Mouse (Mus musculus): ENCODE measurements around the gene Ganab. TPM values are rescaled to one million over a fixed set of nuclear protein-coding genes. Genes with fewer than 3 reads are reported as not detected.
A peak's percentile ranks its signal among the peaks of the same experiment; 100 is the strongest.
"Not testable (repeated sequence)": the region's sequence is repeated elsewhere in the genome, so short reads cannot be mapped to it uniquely, and the experiment has no call there.

Gene Ganab
- polyA plus RNA-seq (2011; ENCODE audit: insufficient read length, low read depth, missing spikeins), result 176 and 190 TPM in 2 replicates

GRCm38 (mm10) chr19:8897865-8898495, at the start of gene Ganab:
Gene Ganab (plus strand): TSS chr19:8898071.
- Histone ChIP-seq H3K4me3 (ENCODE audit: insufficient read depth, low read length) (peak within 1 kb of the TSS; percentile 87), H3K4me1 (ENCODE audit: control insufficient read depth, insufficient read depth, low read length) (peaks cover 3% of the 10 kb centered on the region), H3K27ac (ENCODE audit: insufficient read depth, low read length) (peak within 1 kb of the TSS; percentile 76)
- TF ChIP-seq CTCF (IDR thresholded peaks at IDR 0.05; ENCODE audit: borderline replicate concordance, insufficient read depth, low read length) (no peak), POLR2A (IDR thresholded peaks at IDR 0.05; ENCODE audit: low read depth, low read length) (peak; percentile 78)

- H3K4me1 ChIP-seq (ENCODE audit: control insufficient read depth, insufficient read depth, low read length), result 0 out of 2 replicates have a peak, but pooled peaks cover 2% of the 10 kb centered on the region
- TF ChIP-seq POLR2A (IDR thresholded peaks at IDR 0.05; ENCODE audit: low read depth, low read length), result no peak
- TF ChIP-seq CTCF (IDR thresholded peaks at IDR 0.05; ENCODE audit: borderline replicate concordance, insufficient read depth, low read length), result no peak
- no peak overlapping the region for H3K27ac ChIP-seq (ENCODE audit: insufficient read depth, low read length)
- no peak overlapping the region for H3K4me3 ChIP-seq (ENCODE audit: insufficient read depth, low read length)
These were observed 49.5 kb upstream of the Ganab start for GRCm38 (mm10) chr19:8848356-8848755.

- H3K27ac ChIP-seq (ENCODE audit: insufficient read depth, low read length), result peak within 1 kb of the TSS; percentile 64
These were observed 47.4 kb upstream of the Ganab start, which contains the start of gene Lrrn4cl for GRCm38 (mm10) chr19:8850402-8850901. Gene Lrrn4cl (plus strand): TSS chr19:8850768.

GRCm38 (mm10) chr19:8851639-8852038, 46.2 kb upstream of the Ganab start:
- TF ChIP-seq CTCF (IDR thresholded peaks at IDR 0.05; ENCODE audit: borderline replicate concordance, insufficient read depth, low read length) (no peak), POLR2A (IDR thresholded peaks at IDR 0.05; ENCODE audit: low read depth, low read length) (no peak)
- Histone ChIP-seq H3K27ac (ENCODE audit: insufficient read depth, low read length) (no peak overlapping the region), H3K4me3 (ENCODE audit: insufficient read depth, low read length) (no peak overlapping the region)

More at GRCm38 (mm10) chr19:8850402-8850901, 47.4 kb upstream of the Ganab start, which contains the start of gene Lrrn4cl:
- TF ChIP-seq POLR2A (IDR thresholded peaks at IDR 0.05; ENCODE audit: low read depth, low read length) (peak; percentile 3; the same call in 1 of the 2 replicates), CTCF (IDR thresholded peaks at IDR 0.05; ENCODE audit: borderline replicate concordance, insufficient read depth, low read length) (no peak)
- H3K4me1 ChIP-seq (ENCODE audit: control insufficient read depth, insufficient read depth, low read length), result 0 out of 2 replicates have a peak, but pooled peaks cover 2% of the 10 kb centered on the region
- no peak within 1 kb of the TSS for H3K4me3 ChIP-seq (ENCODE audit: insufficient read depth, low read length)

GRCm38 (mm10) chr19:8852236-8852928, 45.5 kb upstream of the Ganab start:
- Histone ChIP-seq H3K4me1 (ENCODE audit: control insufficient read depth, insufficient read depth, low read length) (0 out of 2 replicates have a peak, but pooled peaks cover 2% of the 10 kb centered on the region), H3K4me3 (ENCODE audit: insufficient read depth, low read length) (no peak overlapping the region), H3K27ac (ENCODE audit: insufficient read depth, low read length) (no peak overlapping the region)
- TF ChIP-seq POLR2A (IDR thresholded peaks at IDR 0.05; ENCODE audit: low read depth, low read length), result no peak

More at GRCm38 (mm10) chr19:8851639-8852038, 46.2 kb upstream of the Ganab start:
- H3K4me1 ChIP-seq (ENCODE audit: control insufficient read depth, insufficient read depth, low read length), result 0 out of 2 replicates have a peak, but pooled peaks cover 2% of the 10 kb centered on the region

GRCm38 (mm10) chr19:8853117-8853516, 44.8 kb upstream of the Ganab start:
- Histone ChIP-seq H3K27ac (ENCODE audit: insufficient read depth, low read length) (no peak overlapping the region), H3K4me1 (ENCODE audit: control insufficient read depth, insufficient read depth, low read length) (0 out of 2 replicates have a peak, but pooled peaks cover 2% of the 10 kb centered on the region), H3K4me3 (ENCODE audit: insufficient read depth, low read length) (no peak overlapping the region)
- no peak for TF ChIP-seq POLR2A (IDR thresholded peaks at IDR 0.05; ENCODE audit: low read depth, low read length)

GRCm38 (mm10) chr19:8857689-8858088, 40.2 kb upstream of the Ganab start:
- no peaks in the 10 kb centered on the region for H3K4me1 ChIP-seq (ENCODE audit: control insufficient read depth, insufficient read depth, low read length)
- TF ChIP-seq CTCF (IDR thresholded peaks at IDR 0.05; ENCODE audit: borderline replicate concordance, insufficient read depth, low read length) (peak; percentile 70; the same call in 1 of the 2 replicates), POLR2A (IDR thresholded peaks at IDR 0.05; ENCODE audit: low read depth, low read length) (no peak)

GRCm38 (mm10) chr19:8859018-8859417, 38.9 kb upstream of the Ganab start:
- no peaks in the 10 kb centered on the region for H3K4me1 ChIP-seq (ENCODE audit: control insufficient read depth, insufficient read depth, low read length)
- H3K27ac ChIP-seq (ENCODE audit: insufficient read depth, low read length), result no peak overlapping the region
- H3K4me3 ChIP-seq (ENCODE audit: insufficient read depth, low read length), result no peak overlapping the region
- TF ChIP-seq CTCF (IDR thresholded peaks at IDR 0.05; ENCODE audit: borderline replicate concordance, insufficient read depth, low read length) (no peak), POLR2A (IDR thresholded peaks at IDR 0.05; ENCODE audit: low read depth, low read length) (no peak)

More at GRCm38 (mm10) chr19:8857689-8858088, 40.2 kb upstream of the Ganab start:
- no peak overlapping the region for H3K4me3 ChIP-seq (ENCODE audit: insufficient read depth, low read length)
- H3K27ac ChIP-seq (ENCODE audit: insufficient read depth, low read length), result no peak overlapping the region

GRCm38 (mm10) chr19:8864265-8864664, 33.6 kb upstream of the Ganab start:
- TF ChIP-seq POLR2A (IDR thresholded peaks at IDR 0.05; ENCODE audit: low read depth, low read length), result no peak
- no peak for TF ChIP-seq CTCF (IDR thresholded peaks at IDR 0.05; ENCODE audit: borderline replicate concordance, insufficient read depth, low read length)
- Histone ChIP-seq H3K27ac (ENCODE audit: insufficient read depth, low read length) (no peak overlapping the region), H3K4me1 (ENCODE audit: control insufficient read depth, insufficient read depth, low read length) (no peaks in the 10 kb centered on the region), H3K4me3 (ENCODE audit: insufficient read depth, low read length) (no peak overlapping the region)

- not testable (repeated sequence) for H3K4me3 ChIP-seq (ENCODE audit: insufficient read depth, low read length); H3K27ac ChIP-seq (ENCODE audit: insufficient read depth, low read length); H3K4me1 ChIP-seq (ENCODE audit: control insufficient read depth, insufficient read depth, low read length)
These were observed 27.5 kb upstream of the Ganab start for GRCm38 (mm10) chr19:8870381-8870780.
